ENCODE assay signal across 15 mouse cellular contexts in the genomic region with DNA sequence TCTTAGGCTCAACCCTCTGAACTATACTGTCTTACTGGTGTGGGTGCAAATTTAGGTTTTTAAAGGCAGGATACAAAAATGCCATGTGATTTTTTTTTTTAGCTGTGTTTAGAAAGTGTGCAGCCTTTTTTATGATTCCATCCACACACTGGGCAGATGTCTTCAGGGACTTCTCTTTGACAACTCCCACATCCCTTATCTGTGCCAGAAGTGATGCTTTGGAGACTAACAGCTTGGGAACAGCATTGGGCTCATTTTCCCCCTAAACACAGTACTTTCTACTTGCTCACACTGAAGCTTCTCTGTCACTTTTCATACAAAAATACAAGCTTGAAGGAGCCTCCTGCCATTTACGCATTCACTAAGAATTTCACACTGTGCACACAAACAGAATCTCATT.
"Had no signal": no experiment of that assay in that cellular context is flagged by ENCODE, and none has a peak within 500 bp of the region (broad histone marks: within the 10 kb centered on the region; RNA-seq: fewer than 3 reads in every experiment).

No protein-coding gene starts in this region.

- H3K27ac ChIP-seq: liver, embryonic 13.5 days; stomach, embryonic 15.5 days had no signal

- H3K4me3 ChIP-seq: liver, embryonic 13.5 days; stomach, embryonic 15.5 days had no signal

- DNase-seq: kidney, adult 18-20 months; kidney, adult 9 months; kidney, postnatal 14 days; kidney, postnatal 4 days; layer of hippocampus, postnatal 36 days; liver, embryonic 13.5 days; lung, adult 2 months; lung, postnatal 14 days; lung, postnatal 4 days; midbrain, embryonic 14.5 days; right cerebral cortex, postnatal 14 days; spleen, adult 18-20 months; thymus, adult 18-20 months; thymus, postnatal 4 days had no signal
